Mouse (Mus musculus): ENCODE data around the gene Ephb1. TPM values are rescaled to one million over a fixed set of nuclear protein-coding genes. Genes with fewer than 3 reads are reported as not detected.

Gene Ephb1
- polyA plus RNA-seq, 1 experiment = 2.5 TPM

DNA sequence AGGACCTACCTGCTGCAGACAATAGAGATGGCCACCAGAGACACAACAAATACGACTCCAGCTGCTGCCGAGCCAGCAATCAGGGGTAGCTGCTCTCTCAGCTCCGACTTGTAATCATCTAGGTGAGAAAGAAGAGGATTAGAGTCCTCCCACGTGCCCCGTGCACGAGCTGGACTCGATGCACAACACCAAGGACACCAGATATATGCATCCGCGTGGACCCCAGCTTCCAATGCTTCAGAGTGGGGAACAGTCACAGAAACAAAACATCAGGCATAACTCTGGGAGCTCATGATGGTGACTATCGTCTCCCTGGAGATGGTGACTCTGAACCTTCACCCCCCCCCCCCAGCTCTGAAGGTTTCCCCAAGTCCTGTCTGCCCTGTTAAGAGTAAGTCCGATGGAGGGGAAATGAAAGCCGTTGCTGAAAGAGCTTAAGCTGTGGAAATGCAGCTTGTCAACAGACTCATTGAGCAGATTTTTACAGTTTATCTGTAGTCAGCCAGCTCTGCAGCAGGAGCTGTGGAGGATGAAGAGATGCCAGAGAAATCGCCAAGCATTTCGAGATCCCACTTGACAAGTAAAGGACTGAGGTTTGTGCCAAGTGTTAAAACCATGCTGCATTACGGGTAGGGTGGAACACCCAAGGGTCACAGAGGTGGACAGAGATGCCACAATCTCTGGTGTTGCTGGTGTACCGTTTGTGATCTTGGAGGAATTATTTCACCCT lies 357.6 kb downstream of the Ephb1 start:
- no peak overlapping the region for H3ac ChIP-seq (ENCODE audit: control insufficient read depth, insufficient read length)
- H3K27me3 ChIP-seq (ENCODE audit: control insufficient read depth, insufficient read depth, insufficient read length) = no peaks in the 10 kb centered on the region
- H3K4me2 ChIP-seq (ENCODE audit: low read depth) = no peak overlapping the region
- no peaks in the 10 kb centered on the region for H3K36me3 ChIP-seq (ENCODE audit: control insufficient read depth, insufficient read depth)
- TF ChIP-seq USF1 (IDR thresholded peaks at IDR 0.05; ENCODE audit: low read depth) (no peak), SRF (IDR thresholded peaks at IDR 0.05; ENCODE audit: control insufficient read depth, insufficient read length, low read depth) (no peak), REST (IDR thresholded peaks at IDR 0.05; ENCODE audit: insufficient read depth, insufficient read length) (no peak), POLR2AphosphoS2 (IDR thresholded peaks at IDR 0.05; ENCODE audit: insufficient read length, low read depth) (no peak), MYOD1 (IDR thresholded peaks at IDR 0.05; ENCODE audit: control insufficient read depth in 1 of 3, insufficient read length in 2 of 3, low read depth in 2 of 3) (no peak), MYOG (IDR thresholded peaks at IDR 0.05; ENCODE audit: control insufficient read depth in 1 of 3, insufficient read depth in 1 of 3, insufficient read length in 2 of 3, low read depth in 2 of 3) (no peak), E2F4 (IDR thresholded peaks at IDR 0.05; ENCODE audit: insufficient read depth) (no peak), TCF12 (IDR thresholded peaks at IDR 0.05; ENCODE audit: insufficient read depth, poor library complexity, severe bottlenecking) (no peak), CEBPB (IDR thresholded peaks at IDR 0.05; ENCODE audit: insufficient read depth, poor library complexity, severe bottlenecking) (no peak), MAX (IDR thresholded peaks at IDR 0.05; ENCODE audit: low read depth) (no peak), TCF3 (IDR thresholded peaks at IDR 0.05; ENCODE audit: insufficient read length, low read depth) (no peak), POLR2A (IDR thresholded peaks at IDR 0.05; ENCODE audit: insufficient read length, low read depth) (no peak)
- H3K4me3 ChIP-seq = no peak overlapping the region
- H3K79me2 ChIP-seq (ENCODE audit: control insufficient read depth, insufficient read depth) = no peaks in the 10 kb centered on the region

DNA sequence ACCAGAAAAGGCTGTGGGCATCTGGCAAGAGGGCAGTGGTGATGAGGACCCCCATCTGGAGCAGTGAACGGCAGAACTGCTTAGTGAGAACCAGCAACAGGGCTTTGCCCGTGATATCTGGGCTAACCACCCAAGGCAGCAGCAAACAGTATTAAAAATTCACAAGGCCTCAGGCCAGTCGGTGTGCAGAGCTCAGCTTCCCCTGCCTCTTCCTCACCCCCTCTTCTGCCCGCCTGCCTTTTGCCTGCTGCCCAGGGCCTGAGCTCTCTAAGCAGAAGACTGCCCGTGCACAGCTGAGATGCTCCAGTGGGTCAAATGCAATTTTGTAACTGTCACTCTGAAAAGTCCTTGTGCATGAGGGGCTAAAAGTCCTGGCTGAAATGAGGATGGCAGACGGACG lies 358.3 kb downstream of the Ephb1 start:
- Histone ChIP-seq H3K79me2 (ENCODE audit: control insufficient read depth, insufficient read depth) (no peaks in the 10 kb centered on the region), H3K4me2 (ENCODE audit: low read depth) (no peak overlapping the region), H3K27me3 (ENCODE audit: control insufficient read depth, insufficient read depth, insufficient read length) (no peaks in the 10 kb centered on the region), H3K36me3 (ENCODE audit: control insufficient read depth, insufficient read depth) (no peaks in the 10 kb centered on the region), H3ac (ENCODE audit: control insufficient read depth, insufficient read length) (no peak overlapping the region), H3K4me3 (no peak overlapping the region)
- TF ChIP-seq MAX (IDR thresholded peaks at IDR 0.05; ENCODE audit: low read depth) (no peak), POLR2AphosphoS2 (IDR thresholded peaks at IDR 0.05; ENCODE audit: insufficient read length, low read depth) (no peak)

DNA sequence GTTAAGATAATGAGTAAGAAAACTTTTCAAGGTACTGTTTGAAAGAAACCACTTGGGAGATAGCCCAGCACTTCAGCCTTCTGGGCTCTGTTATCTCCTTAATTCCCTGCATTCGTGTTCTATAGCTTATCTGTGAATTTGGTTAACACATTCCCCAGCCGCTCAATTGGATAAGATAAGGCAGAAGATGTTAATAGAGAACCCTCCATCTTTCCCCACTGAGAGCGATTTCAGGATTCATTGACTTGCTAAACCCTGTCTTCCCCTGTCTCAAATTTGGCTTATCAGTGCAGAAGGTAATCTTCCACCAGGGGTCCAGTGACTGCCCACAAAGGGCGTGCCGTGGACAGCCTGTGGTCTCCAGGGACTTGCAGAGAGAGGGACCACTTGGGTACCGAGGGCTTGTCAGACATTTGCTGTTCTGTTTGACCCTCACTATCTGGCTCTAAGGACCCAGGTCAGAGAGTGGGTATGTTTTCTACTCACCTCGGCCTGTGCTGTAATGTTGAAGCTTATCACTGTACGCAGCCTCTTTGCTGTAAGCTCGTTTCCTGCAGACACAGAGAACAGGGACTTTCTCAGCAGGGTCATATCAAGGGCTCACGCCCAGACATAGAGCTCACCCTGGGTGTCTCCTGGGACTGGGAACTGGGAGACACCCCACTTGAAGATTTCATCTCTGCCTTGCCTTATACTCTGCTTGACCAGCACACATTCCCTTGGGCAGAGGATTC lies 358.9 kb downstream of the Ephb1 start:
- TF ChIP-seq CEBPB (IDR thresholded peaks at IDR 0.05; ENCODE audit: insufficient read depth, poor library complexity, severe bottlenecking) = no peak
- TF ChIP-seq MYOD1 (IDR thresholded peaks at IDR 0.05; ENCODE audit: control insufficient read depth in 1 of 3, insufficient read length in 2 of 3, low read depth in 2 of 3) = no peak
- TF ChIP-seq MAX (IDR thresholded peaks at IDR 0.05; ENCODE audit: low read depth) = no peak
- TF ChIP-seq TCF3 (IDR thresholded peaks at IDR 0.05; ENCODE audit: insufficient read length, low read depth) = no peak
- TF ChIP-seq POLR2AphosphoS2 (IDR thresholded peaks at IDR 0.05; ENCODE audit: insufficient read length, low read depth) = no peak
- no peak for TF ChIP-seq MYOG (IDR thresholded peaks at IDR 0.05; ENCODE audit: control insufficient read depth in 1 of 3, insufficient read depth in 1 of 3, insufficient read length in 2 of 3, low read depth in 2 of 3)
- TF ChIP-seq REST (IDR thresholded peaks at IDR 0.05; ENCODE audit: insufficient read depth, insufficient read length) = no peak
- no peak for TF ChIP-seq USF1 (IDR thresholded peaks at IDR 0.05; ENCODE audit: low read depth)
- TF ChIP-seq E2F4 (IDR thresholded peaks at IDR 0.05; ENCODE audit: insufficient read depth) = no peak
- TF ChIP-seq TCF12 (IDR thresholded peaks at IDR 0.05; ENCODE audit: insufficient read depth, poor library complexity, severe bottlenecking) = no peak
- TF ChIP-seq SRF (IDR thresholded peaks at IDR 0.05; ENCODE audit: control insufficient read depth, insufficient read length, low read depth) = no peak
- TF ChIP-seq POLR2A (IDR thresholded peaks at IDR 0.05; ENCODE audit: insufficient read length, low read depth) = no peak
- H3K27me3 ChIP-seq (ENCODE audit: control insufficient read depth, insufficient read depth, insufficient read length) = no peaks in the 10 kb centered on the region

DNA sequence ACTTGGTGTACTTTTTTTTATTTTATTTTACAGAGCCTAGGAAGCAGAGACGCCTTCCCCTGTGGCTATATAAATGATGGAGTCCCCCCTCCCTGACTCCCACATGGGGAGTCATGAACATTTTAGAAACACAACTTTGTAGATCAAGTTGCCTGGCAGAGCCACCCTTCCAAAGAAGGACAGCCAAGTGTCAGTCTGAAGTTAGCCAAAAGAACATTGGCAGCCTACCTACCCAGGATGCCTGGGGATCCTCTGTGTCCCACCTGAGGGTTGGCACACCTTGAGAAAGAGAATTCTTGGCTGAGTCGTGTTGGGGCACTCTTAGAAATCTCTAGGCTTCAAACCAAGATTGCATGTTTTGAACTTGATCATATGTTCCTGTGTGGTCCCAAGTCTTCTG lies 360.4 kb downstream of the Ephb1 start:
- Histone ChIP-seq H3K79me2 (ENCODE audit: control insufficient read depth, insufficient read depth) (no peaks in the 10 kb centered on the region), H3ac (ENCODE audit: control insufficient read depth, insufficient read length) (no peak overlapping the region), H3K27me3 (ENCODE audit: control insufficient read depth, insufficient read depth, insufficient read length) (no peaks in the 10 kb centered on the region), H3K4me3 (no peak overlapping the region), H3K4me2 (ENCODE audit: low read depth) (no peak overlapping the region), H3K36me3 (ENCODE audit: control insufficient read depth, insufficient read depth) (no peaks in the 10 kb centered on the region)
- no peak for TF ChIP-seq CEBPB (IDR thresholded peaks at IDR 0.05; ENCODE audit: insufficient read depth, poor library complexity, severe bottlenecking)
- TF ChIP-seq MYOD1 (IDR thresholded peaks at IDR 0.05; ENCODE audit: control insufficient read depth in 1 of 3, insufficient read length in 2 of 3, low read depth in 2 of 3) = no peak
- no peak for TF ChIP-seq SRF (IDR thresholded peaks at IDR 0.05; ENCODE audit: control insufficient read depth, insufficient read length, low read depth)
- TF ChIP-seq MYOG (IDR thresholded peaks at IDR 0.05; ENCODE audit: control insufficient read depth in 1 of 3, insufficient read depth in 1 of 3, insufficient read length in 2 of 3, low read depth in 2 of 3) = no peak
- TF ChIP-seq POLR2A (IDR thresholded peaks at IDR 0.05; ENCODE audit: insufficient read length, low read depth) = no peak
- no peak for TF ChIP-seq TCF3 (IDR thresholded peaks at IDR 0.05; ENCODE audit: insufficient read length, low read depth)
- TF ChIP-seq REST (IDR thresholded peaks at IDR 0.05; ENCODE audit: insufficient read depth, insufficient read length) = no peak
- TF ChIP-seq E2F4 (IDR thresholded peaks at IDR 0.05; ENCODE audit: insufficient read depth) = no peak
- no peak for TF ChIP-seq TCF12 (IDR thresholded peaks at IDR 0.05; ENCODE audit: insufficient read depth, poor library complexity, severe bottlenecking)
- TF ChIP-seq MAX (IDR thresholded peaks at IDR 0.05; ENCODE audit: low read depth) = no peak
- no peak for TF ChIP-seq USF1 (IDR thresholded peaks at IDR 0.05; ENCODE audit: low read depth)
- TF ChIP-seq POLR2AphosphoS2 (IDR thresholded peaks at IDR 0.05; ENCODE audit: insufficient read length, low read depth) = no peak

More for the DNA sequence above, 358.9 kb downstream of the Ephb1 start:
- Histone ChIP-seq H3K36me3 (ENCODE audit: control insufficient read depth, insufficient read depth) (no peaks in the 10 kb centered on the region), H3ac (ENCODE audit: control insufficient read depth, insufficient read length) (no peak overlapping the region), H3K79me2 (ENCODE audit: control insufficient read depth, insufficient read depth) (no peaks in the 10 kb centered on the region), H3K4me3 (no peak overlapping the region), H3K4me2 (ENCODE audit: low read depth) (no peak overlapping the region)

All from myocyte (in vitro differentiated cells).